Mouse (Mus musculus) adrenal gland, adult 2 months (tissue): Measurements from ENCODE around the gene Phb2. TPM values are rescaled to one million over a fixed set of nuclear protein-coding genes. Genes with fewer than 3 reads are reported as not detected.
A peak's percentile ranks its signal among the peaks of the same experiment; 100 is the strongest.

Experiments
- DNase-seq: peaks from one replicate; pipeline ENCODE4 v3.0.0; 2021
- polyA plus RNA-seq: library from polyadenylated mRNA; depleted of rRNA; stranded (reverse); fragments of >200 nt; gene quantifications from 2 replicates; pipeline ENCODE4 v1.2.3, GENCODE M21; 2012
- total RNA-seq, 2 experiments: library from RNA; stranded (reverse); gene quantifications; 2 replicates each; pipeline ENCODE4 v1.2.3; 2021

Phb2 gene
- total and polyA plus RNA-seq, 3 experiments = 181 to 294 (median 286) TPM

DNA sequence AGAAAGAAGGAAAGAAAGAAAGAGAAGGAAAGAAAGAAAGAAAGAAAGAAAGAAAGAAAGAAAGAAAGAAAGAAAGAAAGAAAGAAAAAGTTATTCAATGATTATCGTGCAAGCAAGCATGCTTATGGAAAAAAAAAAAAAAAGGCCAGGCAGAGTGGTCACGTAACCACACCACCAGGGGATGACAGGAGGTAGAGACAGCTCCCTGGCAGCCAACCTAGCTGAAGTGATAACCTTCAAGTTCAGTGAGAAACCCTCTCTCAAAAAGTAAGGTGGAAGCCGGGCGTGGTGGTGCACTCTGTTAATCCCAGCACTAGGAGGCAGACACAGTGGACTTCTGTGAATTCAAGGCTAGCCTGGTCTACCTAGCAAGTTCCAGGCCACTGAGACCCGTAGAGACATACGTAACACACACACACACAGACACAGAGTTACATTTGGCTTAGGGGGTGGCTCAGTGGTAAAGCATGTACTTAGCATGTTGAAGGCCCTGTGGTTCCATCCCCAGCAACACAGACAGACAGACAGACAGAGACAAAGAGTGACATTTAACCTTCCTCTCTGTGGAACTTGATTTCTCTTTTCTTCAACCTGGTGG is 10.8 kb downstream of the Phb2 start:
- DNase-seq = no peak

DNA sequence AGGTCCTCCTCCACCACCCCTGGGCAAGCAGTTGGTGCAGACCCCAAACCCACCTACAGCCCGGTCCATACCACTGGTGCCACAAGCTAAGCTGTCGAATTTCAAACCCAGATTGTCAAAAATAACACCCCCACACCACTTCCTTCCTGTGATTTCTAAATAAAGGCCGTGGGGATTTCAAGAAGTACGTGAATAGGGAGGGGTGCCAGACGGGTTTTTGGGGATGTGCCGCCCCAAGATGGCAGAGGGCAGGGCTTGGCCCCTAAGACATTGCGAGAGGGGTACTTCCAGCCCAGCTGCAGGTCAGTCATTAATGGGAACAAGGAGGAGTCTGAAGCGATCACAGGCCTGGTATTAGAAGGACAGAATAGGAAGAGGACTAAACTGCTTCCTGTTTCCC is 11.4 kb downstream of the Phb2 start:
- DNase-seq = no peak

DNA sequence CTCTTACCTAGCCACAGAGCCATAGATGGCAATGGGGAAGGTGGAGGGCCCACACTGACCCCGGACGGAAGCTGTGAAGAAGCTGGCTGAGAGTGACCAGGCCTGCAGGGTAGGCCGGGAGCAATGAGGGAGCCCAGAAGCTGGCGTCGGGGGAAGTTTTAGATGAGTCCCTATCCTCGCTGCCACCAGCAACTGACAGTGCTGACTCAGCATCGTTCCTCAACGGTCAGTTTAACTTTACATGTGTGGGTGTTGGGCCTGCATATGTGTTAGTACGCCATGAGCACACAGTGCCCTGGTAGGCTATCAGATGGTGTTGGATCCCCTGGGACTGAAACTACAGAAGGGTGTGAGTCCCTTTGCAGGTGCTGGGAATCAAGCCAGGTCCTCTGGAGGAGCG is 12.3 kb downstream of the Phb2 start:
- no peak for DNase-seq

DNA sequence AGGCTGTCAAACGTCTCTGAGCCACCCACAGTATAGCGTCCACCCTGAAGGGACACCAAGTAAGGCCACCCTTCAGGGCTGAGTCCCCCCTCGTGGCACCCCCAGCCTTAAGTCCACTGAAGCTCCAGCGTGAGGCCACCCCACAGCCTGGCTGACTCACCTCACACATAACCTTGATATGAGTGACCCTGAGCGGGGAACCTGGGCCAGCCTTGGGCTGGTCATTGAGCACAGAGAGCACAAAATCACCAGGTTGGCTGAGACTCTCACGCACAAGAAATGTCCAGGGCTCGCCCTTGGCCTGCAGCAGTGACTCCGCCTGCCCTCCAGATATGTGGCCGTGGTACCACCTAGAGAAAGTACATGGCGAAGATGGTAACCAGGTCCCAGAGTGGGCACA is 16.5 kb downstream of the Phb2 start:
- DNase-seq = peak; percentile 80

DNA sequence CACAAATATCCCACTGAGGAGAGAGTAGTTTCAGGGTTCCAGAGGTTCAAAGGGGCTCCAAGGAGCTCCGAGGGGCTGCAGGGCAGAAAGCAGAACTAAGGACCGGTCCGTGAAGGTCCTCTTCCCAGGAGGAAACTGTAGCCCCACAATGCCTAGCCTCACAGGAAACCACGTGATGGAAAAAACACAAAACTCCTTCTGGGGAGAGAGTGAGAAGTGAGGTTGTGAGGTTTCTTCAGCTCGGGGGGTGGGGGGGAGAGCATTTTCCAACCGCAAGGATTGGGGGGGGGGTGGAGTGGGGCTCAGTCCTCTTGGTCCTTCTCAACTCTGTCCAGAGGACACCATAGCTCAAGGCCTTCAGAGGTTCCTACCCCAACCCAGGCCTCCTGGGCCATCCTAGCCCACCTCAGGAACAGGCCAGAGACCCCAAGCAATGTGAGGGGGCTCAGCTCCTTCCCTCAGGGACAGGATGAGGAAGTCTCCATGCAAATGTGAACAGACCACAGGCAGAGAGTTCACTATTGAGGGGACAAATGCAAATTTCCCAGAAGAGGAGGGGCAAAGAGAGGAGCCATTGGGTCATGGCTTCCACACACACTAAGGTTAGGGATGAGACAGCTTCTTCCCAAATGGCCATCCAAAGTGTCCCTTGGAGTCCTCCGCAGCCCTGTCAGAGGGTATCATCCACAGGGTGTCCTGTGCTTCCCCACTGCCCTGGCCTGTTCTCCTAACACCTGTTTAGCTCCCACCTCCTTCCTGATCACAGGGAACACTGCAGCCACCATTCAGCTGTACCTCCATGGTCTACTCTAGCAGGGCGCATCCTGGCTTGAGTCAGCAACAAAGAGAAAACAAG is 17.9 kb downstream of the Phb2 start:
- DNase-seq = no peak

DNA sequence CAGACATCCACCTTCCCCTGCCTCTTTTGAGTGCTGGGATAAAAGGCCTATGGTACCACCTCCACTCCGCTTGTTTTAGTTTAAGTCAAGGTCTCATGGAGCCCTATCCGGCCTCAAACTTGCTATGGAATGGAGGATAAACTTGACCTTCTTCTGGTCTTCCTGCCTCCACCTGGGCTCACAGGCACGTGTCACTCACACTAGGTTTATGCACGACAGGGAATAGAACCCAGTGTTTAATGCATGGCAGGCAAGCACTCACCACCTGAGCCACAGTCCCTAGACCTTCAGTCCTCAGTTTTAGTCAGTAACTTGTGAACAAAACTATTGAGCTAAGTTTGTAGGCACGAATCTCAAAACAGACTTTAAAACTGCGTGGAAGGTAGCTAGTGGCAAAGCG is 18.9 kb downstream of the Phb2 start:
- no peak for DNase-seq

DNA sequence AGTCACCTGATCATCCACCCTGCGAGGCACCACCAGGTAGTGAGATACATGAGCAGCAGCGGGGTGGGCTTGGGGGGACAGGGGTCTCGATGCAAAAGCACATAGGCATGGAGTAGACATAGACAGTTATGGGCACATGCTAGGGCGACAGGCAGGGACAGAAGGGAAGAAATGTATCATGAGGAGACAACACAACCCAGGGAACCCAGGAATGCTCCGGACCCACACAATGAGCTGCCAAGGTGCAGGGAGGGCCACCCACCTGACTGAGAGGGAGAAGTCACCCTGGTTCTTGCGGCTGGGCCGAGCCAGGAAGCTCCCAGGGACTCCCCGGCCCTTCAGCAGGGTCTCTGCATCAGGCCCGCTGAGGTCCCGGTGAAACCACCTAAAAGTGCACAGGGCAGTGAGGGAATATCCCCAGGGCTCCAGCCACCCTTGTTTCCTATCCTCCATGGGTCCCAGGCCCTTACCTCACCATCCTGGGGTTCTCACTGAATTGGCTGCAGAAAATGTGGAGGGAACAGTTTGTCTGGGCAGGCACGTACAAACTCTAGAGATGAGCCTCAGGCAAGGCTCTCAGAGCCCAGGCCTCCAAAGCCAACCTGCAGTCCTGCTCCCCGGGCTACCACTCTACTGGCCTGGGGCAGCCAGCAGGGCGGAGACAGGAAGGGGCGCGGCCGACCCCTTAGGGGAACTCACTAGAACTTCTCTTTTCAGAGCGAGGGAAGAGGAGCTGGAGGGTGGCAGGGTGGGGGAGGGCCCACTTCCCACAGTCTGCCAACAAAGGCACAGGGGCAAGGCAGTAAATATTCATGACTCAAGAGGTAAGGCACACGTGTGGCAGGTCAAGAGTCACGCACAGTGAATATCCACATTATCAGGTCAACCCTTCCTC is 20.6 kb downstream of the Phb2 start:
- no peak for DNase-seq

DNA sequence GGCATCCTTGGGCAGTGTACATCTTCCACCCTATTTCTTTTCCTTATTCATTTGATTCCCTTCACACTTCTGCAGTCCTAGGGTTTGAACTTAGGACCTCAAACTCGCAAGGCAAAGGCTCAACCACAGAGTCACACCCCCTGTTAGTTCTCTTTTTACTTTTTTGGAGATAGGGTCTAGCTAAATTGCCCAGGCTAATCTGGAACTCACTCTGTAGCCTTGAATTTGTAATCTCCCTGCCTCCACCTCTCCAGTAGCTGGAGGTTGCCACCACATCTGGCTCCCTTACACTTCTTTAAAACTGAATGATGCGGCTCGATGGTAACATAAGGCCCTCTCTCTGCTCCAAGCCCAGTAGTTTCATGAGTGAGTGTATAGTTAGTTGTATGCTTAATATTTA is 22.3 kb downstream of the Phb2 start:
- no peak for DNase-seq

DNA sequence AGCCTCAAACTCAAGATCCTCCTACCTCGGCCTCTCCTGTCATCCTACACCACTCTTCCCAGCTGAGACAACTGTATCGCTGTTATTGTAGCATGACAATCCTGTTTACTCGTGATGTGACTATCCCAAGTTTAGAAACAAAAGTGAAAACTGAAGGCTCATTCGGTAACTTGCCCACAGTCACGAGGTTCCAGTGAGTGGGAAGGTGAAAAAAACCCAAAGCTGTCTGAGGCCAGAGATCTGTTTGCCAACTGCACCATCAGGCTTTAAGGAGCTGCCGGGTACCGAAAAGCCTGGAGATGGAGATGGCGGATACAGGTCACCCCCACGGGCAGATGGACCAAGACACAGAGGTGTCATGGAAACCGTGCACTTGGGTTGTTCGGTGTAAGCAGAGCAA is 24.9 kb downstream of the Phb2 start:
- DNase-seq = no peak

DNA sequence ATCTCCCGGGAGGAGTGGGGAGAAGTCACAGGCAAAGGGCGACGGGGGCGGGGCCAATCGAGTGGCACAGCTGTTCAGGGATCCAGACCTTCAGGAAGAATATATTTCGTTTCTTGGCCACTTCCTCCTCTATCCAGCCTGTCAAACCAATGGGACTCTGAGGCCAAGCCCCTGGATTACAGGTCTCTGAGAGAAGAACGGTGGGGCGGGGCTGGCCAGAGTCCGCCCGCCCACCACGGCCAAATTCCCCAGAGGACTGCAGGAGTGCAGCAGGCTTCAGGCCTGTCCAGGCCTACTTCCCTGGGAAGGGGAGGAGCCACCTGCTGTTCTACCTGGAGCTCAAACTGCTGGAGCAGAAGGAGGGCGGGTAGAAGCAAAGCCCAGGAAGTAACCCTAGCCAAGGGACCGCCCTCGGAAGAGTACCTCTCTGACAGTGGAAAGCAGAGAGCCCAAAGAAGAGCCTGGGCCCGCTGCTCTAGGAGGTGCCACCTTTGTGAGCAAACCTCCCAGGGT is 26.4 kb downstream of the Phb2 start, which contains the start of gene Ptpn6:
Gene Ptpn6 (minus strand): TSS at position 204 of the 513 bp plus-strand sequence.
- no peak for DNase-seq

DNA sequence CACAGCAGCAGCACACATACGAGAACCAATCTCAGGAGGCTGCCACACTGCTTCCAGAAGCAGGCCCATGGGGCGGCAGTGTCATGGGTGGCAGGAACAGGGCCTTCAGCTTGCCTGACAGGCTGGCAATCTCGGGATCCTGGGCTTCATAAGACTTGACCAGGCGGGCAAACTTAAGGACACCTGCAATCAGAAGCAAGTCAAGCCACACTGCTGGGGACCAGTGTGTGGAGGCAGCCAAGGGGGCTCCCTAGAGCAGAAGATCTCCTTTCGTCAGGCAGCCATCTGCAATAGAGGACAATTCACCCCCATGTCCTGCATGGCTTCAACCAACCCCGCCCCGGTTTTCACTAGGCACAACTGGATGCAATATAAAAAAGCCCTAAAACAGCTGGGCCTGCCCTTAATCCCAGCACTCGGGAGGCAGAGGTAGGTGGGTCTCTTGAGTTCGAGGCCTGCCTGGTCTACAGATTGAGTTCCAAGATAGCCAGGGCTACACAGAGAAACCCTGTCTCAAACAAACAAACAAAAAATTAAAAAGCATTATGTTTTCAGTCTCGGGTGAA is 27.2 kb downstream of the Phb2 start:
- DNase-seq = no peak

DNA sequence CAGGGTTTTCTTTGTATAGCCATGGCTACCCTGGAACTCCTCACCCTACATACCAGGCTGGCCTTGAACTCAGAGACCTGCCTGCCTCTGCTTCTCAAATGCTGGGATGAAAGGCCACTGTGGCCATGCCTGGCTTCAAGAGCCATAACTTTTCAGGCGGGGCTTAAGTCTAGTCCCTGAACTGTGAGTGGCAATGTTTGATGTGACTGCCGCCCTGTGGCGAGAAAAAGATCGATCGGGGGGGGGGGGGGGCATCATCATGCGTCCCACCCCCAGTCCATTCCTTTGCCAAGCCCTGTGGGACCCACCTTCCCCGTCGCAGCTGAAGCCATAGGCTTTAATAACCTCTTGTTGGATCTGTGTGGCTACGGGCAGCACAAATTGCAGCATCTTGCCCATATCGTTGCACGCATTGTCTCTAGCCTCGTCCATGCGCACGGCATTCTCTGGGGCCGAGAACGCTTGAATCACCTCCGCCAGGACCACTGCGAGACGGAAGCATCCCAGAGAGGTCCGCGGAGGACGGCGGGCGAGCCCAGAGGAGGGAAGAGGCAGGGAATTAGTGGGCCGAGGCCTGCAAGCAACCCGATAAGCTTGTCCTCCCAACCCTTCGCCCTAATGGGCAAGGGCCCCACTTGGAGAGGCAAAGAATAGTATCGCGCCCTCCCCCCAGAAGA is 28.2 kb downstream of the Phb2 start:
- no peak for DNase-seq

DNA sequence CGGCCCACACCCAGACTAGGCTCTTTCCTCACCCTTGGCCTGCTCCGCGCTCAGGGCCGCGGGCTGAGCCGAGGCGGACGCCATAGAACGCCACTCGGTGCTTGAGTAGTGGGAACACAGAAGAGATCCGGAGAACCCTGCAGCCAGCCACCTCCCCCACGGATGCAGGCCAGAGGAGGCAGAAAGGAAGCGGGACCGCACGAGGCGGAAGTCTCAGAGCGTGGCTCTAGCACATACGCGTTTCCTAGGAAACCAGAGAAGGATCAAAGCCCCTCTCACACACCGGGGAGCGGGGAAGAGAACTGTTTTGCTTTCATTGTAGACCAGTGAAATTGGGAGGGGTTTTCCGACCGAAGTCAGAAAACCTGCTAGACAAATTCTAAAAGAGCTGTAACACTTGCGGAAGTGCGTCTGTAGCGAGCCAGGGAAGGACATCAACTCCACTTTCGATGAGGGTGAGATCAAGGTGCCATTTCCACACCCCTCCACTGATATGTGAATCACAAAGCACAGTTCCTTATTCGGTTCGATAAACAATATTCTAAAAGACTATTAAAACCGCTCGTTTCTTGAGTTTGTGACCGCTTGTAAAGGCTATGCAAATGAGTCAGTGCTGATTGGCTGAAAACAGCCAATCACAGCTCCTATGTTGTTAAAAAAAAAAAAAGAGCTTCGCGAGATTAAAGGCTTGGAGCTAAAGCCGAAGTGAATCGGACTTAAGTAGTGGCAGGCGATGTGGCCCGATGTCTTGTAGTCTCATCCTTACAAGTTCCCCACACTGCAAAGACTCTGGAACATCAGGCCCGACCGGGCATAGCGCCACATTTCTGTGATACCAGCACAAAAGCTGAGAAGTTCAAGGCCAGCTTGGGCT is 29.0 kb downstream of the Phb2 start, which contains the start of gene Grcc10:
Gene Grcc10 (minus strand): TSS at position 487 of the 874 bp plus-strand sequence.
- peak; percentile 92 for DNase-seq

DNA sequence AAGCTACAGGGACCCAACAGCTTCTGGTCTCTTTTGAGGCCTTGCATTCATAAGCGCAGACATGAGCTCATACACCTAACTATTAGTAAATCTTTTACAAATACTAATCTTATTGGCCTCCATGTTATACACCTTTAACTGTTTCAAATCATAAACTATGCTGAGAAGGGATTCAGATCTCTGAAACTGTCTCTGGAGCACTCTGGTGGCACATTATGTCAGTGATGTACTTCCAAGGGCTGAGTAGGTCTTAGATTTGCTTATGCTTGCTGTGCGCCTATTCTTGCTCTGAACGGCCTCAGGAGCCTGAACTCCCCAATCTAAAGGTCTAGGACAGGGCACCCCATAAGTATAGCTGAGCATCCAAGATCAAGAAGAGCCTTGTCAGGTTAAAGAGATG is 29.7 kb downstream of the Phb2 start:
- DNase-seq = no peak

DNA sequence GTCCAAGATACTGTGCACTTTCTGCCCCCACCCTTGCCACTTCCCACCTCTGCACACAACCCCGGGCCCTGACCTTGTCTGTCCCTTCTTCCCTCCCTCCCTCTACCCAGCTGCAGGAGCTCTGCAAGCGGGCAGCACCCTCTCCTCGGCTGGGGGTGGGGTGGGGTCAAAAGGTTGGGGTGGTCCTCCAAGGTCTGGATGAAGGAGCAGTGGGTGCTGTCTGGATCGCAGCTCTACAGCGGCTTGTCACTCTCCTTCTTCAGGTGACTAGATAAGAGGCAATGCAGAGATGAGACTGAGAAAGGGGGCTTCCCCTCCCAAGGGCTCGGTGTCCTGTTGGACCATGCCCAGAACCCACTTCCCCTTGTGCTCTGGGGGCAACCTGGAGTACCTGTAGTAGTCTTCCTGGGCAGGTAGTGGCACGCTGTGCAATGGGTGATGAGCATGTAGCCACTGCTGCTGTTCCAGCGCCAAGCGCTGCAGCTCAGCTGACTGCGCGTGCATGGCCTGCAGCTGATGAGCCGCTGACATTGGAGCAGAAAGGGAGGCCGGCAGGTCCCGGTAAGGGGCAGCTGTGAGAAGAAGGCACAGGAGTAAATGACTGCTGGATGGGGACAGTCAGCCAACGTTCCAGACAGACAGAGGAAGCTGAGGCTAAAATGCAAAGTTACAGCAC is 30.8 kb downstream of the Phb2 start:
- DNase-seq = no peak

DNA sequence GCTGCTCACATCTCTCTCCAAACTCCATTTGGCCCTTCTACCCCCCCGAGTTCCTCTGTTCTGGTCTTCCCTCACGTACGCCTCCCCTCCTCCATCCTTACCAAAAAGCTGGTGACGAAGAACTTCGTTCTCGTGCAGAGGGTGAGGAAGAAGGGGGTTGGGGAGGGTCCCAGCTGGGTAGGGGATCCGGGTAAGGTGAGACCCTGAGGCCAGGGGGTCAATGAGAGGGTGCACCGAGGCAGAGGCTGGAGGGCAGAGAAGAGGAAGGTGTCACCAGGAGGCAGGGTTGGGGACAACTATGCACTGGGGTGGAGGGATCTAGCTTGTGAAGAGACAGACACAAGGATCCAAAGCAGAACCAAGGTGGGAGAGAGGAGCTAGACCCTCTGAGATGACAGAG is 31.5 kb downstream of the Phb2 start:
- no peak for DNase-seq

DNA sequence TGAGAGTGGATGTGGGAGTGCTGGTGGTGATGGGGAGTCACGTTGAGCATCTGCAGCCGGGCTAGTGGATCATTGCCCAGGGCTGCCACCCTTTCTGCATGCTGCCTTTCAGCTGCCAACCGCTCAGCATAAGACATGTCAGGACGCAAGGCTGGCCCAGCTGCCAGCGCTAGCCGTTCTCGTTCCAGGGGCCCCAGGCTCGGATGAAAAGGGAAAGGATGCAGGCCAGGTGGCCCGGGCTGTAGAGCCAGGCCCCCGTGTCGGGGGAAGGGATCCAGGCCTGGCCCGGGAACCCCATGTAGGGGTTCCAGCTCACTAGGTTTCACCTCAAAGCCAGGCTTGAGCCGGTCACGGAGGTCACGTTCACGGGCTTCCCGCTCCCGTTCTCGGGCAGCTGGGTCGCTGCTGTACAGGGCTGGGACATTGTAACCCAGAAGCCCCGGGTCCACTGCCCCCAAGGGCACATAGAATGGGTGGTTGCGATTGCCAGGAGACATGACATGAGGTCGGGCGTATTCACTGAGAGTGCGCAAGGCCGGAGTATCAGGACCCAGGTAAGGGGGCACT is 32.7 kb downstream of the Phb2 start:
- no peak for DNase-seq

DNA sequence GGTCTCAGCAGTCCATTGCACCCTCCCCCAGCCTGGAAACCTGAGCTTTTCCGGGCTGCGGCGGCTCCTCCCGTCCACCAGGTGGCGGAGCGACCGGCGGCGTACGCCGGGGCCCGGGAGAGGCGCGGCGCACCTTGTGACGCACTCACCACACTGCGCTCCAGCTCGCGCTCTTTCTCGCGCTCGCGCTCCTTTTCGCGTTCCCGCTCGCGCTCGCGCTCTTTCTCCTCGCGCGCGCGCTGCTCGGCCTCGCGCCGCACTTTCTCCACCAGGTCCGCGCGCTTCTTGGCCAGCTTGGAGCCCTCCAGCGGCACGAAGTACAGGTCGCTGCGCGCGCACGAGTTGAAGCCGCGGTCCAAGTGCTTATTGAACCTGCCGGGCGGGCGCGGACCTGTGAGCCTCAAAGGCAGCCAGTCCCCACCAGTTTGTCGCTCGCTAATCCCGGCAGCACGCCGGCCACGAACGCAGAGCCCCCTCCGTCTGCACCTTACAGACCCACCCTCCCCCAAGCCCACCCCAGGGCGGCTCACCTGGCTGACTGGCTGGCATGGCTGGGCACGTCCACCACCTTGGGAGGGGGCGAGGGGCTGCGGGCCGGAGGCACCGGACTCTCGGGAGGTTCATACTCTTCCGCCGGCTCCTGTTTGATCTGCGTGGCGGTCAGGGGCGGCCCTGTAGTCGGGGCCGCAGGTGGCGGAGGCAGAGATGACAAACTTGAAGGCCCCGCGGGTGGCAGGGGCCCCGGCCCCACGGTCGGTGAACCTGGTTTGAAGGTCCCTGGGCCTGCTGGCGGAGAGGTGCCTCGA is 33.6 kb downstream of the Phb2 start:
- peak; percentile 96 for DNase-seq

DNA sequence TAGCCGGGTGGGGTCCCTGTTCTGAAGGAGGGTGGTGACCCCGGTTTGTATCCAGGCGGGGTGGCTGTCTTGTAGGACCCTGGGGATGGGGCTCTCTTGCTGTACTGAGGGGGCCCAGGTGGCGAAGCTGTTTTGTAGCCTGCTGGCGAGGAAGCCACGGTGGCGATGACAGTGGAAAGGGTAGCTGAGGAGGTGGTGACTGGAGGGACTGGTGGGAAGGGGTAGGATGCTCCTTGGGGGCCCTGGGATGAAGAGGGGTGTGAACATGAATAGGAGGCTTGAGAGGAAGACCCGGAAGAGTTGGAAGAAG is 34.1 kb downstream of the Phb2 start:
- no peak for DNase-seq
